Mouse (Mus musculus) thymus, adult 2 months (tissue): ENCODE measurements around the gene Lrch1.

ENCODE experiments used
- CTCF ChIP-seq: fragments of 200-500 bp; IDR thresholded peaks from 2 replicates; pipeline ENCODE4 v1.5.1; 2012; ENCODE audit warnings: mild to moderate bottlenecking, control low read depth, low read length, moderate library complexity, borderline replicate concordance; ENCODE audit not compliant: control insufficient read depth, poor library complexity, insufficient read depth; ENCODE audit errors: extremely low read depth
- POLR2A ChIP-seq: fragments of 200-500 bp; IDR thresholded peaks from 2 replicates; pipeline ENCODE4 v1.6.1; 2012; ENCODE audit warnings: mild to moderate bottlenecking, low read length, control low read depth, moderate library complexity; ENCODE audit not compliant: control insufficient read depth, poor library complexity, insufficient read depth; ENCODE audit errors: extremely low read depth

- TF ChIP-seq CTCF, result no peak
- no peak for TF ChIP-seq POLR2A
Observed at GRCm38 (mm10) chr14:74822757-74823680, 124.7 kb downstream of the Lrch1 start.
